Mouse (Mus musculus) forebrain, embryonic 16.5 days (tissue): ENCODE measurements at regions not wholly inside any gene's neighbourhood (a gene's known extent, or its start where the extent isn't known, plus 50 kb on each side); places are given as distances from the start of the nearest gene placed in this dataset.

Source experiments
- ATAC-seq: fragments of 200-750 bp; cut with Nextera tagmentation; 2 replicates; pipeline ENCODE4 v1.8.0; 2017; ENCODE audit warnings: mild to moderate bottlenecking, moderate library complexity
- H3K27ac ChIP-seq: fragments of 300-500 bp; sonication (generic); 2 replicates; pipeline ENCODE4 v1.5.1; 2014; ENCODE audit warnings: low read length, control low read depth
- H3K27me3 ChIP-seq: fragments of 300-500 bp; sonication (generic); replicated peaks from 2 replicates; pipeline ENCODE4 v1.6.1; 2014; ENCODE audit warnings: low read length; ENCODE audit not compliant: control insufficient read depth, insufficient read depth
- H3K36me3 ChIP-seq: fragments of 300-500 bp; sonication (generic); 2 replicates; pipeline ENCODE4 v1.6.1; 2014; ENCODE audit not compliant: control insufficient read depth, insufficient read depth
- H3K4me1 ChIP-seq: fragments of 300-500 bp; sonication (generic); replicated peaks from 2 replicates; pipeline ENCODE4 v1.6.1; 2014; ENCODE audit warnings: low read length; ENCODE audit not compliant: control insufficient read depth, insufficient read depth
- H3K4me2 ChIP-seq: fragments of 300-500 bp; sonication (generic); 2 replicates; pipeline ENCODE4 v1.6.1; 2014; ENCODE audit warnings: mild to moderate bottlenecking, low read length, control low read depth
- H3K4me3 ChIP-seq: fragments of 300-500 bp; sonication (generic); replicated peaks from 2 replicates; pipeline ENCODE4 v1.5.1; 2014; ENCODE audit warnings: mild to moderate bottlenecking, low read length, control low read depth
- H3K9ac ChIP-seq: fragments of 300-500 bp; sonication (generic); replicated peaks from 2 replicates; pipeline ENCODE4 v1.6.1; 2014; ENCODE audit warnings: low read depth, low read length, control low read depth
- H3K9me3 ChIP-seq: fragments of 300-500 bp; sonication (generic); 2 replicates; pipeline ENCODE4 v1.6.1; 2016; ENCODE audit warnings: low read length; ENCODE audit not compliant: control insufficient read depth
- WGBS: fragments of 180-500 bp; shearing (Covaris S2); extraction: QIAGEN DNeasy Blood & Tissue Kit; methylation state at CpG from one replicate; pipeline ENCODE4 v1.1.7; 2014; 5-methylcytosine and 5-hydroxymethylcytosine counted together

DNA sequence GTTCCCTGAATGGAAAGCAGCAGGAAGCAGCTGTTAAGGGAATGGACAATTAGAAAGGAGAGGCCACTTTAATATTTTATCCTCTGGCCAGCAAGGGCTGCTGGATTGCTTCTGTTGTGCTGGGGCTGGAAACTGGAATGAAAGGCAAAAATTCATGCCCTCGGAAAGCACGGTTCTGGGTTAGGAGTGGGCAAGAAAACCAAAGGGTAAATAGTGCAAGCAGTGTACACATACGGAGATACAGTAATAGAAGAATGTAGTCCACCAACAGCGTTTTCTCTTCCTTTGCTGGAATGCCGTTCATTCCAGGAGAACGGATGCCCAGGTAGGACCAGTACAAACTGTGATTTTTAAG, 50.8 kb upstream of the Zfr start:
- WGBS = 64% methylated on average over 6 of the region's 6 CpGs
- Histone ChIP-seq H3K9ac (no peak overlapping the region), H3K4me1 (peaks cover 9% of the 10 kb centered on the region), H3K4me2 (no peak overlapping the region), H3K27ac (peak overlapping the region; percentile 30), H3K4me3 (no peak overlapping the region), H3K36me3 (no peaks in the 10 kb centered on the region), H3K27me3 (no peaks in the 10 kb centered on the region), H3K9me3 (no peaks in the 10 kb centered on the region)
- no peak; the same call in 1 of the 2 replicates for ATAC-seq

DNA sequence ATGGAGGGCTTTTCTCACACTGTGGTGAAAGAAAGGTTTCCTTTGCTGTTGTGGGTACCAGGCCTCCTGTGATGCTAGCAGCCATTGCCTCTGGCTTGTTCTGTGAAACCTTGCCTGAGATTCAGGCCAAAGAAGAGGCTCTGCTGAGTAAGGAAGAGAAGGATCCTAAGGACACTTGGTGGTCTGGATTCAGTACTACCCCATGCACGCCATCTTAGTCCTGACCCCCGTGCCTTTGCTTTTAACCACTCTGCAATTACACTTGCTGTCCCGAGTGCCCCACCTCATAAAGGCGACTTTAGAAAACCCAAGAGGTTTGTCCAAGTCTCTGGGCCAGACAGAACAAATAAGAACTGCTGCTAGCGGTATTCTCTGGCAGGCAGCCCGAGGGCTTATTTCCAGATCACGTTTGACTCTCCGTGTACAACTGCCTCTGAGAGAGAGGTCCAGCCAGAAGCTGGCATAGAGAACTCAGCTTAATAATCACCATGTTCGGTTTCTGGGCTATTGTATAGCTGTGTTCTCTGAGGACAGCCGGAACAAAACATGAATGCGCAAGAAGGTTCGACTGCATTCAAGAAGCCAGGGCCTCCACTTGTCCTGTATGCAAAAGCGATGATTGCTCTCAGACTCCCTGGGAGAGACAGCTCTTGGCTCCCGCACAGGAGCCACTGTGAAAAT, 51.3 kb upstream of the Zfr start:
- WGBS = 31% methylated on average over 14 of the region's 14 CpGs
- Histone ChIP-seq H3K27ac (peak overlapping the region; percentile 30), H3K4me1 (peaks cover 9% of the 10 kb centered on the region), H3K4me2 (no peak overlapping the region), H3K4me3 (no peak overlapping the region), H3K27me3 (no peaks in the 10 kb centered on the region), H3K9me3 (no peaks in the 10 kb centered on the region), H3K9ac (no peak overlapping the region), H3K36me3 (no peaks in the 10 kb centered on the region)
- peak; percentile 84 for ATAC-seq

DNA sequence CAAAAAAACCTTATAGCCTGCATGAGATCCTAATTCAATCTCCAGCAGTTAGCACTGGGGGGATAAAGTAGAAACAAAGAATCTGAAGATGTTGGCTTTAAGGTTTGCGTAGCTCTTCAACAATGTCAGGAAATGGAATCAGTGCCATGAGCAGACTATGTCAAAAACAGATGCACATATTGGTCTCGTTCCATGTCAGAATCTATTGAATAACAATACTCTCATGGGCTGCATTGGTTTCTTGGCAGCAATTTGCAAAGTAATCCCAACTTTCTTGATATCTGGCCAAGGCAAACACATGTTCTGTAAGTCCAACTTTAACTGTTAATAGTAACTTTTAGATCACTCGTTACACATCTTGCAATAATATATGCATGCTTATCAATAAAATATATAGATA, 58.1 kb upstream of the Sub1 start:
- Histone ChIP-seq H3K9me3 (no peaks in the 10 kb centered on the region), H3K4me2 (no peak overlapping the region), H3K4me1 (no peaks in the 10 kb centered on the region), H3K27ac (no peak overlapping the region), H3K4me3 (no peak overlapping the region), H3K27me3 (no peaks in the 10 kb centered on the region), H3K9ac (no peak overlapping the region), H3K36me3 (no peaks in the 10 kb centered on the region)
- 80% methylated on average over 3 of the region's 3 CpGs for WGBS
- no peak for ATAC-seq

DNA sequence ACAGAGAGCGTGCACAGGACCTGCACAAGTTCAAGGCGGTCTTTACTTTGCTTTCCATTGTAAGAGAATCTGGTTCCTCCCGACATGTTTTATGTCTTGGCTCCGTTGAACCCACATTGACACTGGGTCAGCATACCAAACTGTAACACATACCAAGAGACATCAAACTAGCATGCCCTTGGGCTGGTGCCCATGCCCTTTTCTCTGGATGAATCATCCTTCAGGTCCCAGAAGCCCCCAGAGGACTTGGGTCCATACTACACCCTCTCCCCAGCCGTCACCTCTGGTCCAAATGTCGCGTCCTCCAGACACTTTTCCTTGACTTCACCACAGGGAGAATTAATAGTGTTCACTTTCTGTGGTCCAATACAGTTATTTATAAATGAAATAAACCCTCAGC, 56.8 kb upstream of the Sub1 start:
- H3K4me3 ChIP-seq = no peak overlapping the region
- no peak for ATAC-seq
- no peak overlapping the region for H3K27ac ChIP-seq
- H3K9me3 ChIP-seq = no peaks in the 10 kb centered on the region
- no peaks in the 10 kb centered on the region for H3K27me3 ChIP-seq
- H3K4me2 ChIP-seq = no peak overlapping the region
- no peaks in the 10 kb centered on the region for H3K36me3 ChIP-seq
- no peaks in the 10 kb centered on the region for H3K4me1 ChIP-seq
- WGBS = 97% methylated on average over 7 of the region's 7 CpGs
- H3K9ac ChIP-seq = no peak overlapping the region

DNA sequence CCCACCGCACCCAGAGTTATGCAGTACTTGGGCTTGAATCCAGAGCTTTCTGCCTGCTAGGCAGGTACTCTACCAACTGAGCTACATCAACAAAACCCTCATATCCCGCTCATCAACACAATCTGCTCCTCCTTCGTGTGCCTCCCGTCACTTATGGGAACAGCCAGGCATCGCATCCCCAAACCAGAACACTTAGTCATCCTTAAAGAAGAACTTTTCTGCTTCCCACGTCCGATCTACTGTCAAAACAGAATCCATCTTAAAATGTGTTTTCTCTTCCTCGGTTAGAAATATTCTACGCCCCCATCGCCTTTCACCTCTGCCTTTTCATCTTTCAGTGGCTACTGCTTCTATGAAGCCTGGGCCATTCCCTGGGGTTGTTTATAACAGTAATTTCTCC, 52.2 kb upstream of the Sub1 start:
- ATAC-seq = no peak
- 93% methylated on average over 10 of the region's 10 CpGs for WGBS
- no peaks in the 10 kb centered on the region for H3K4me1 ChIP-seq
- H3K36me3 ChIP-seq = no peaks in the 10 kb centered on the region
- H3K4me3 ChIP-seq = no peak overlapping the region
- H3K27me3 ChIP-seq = no peaks in the 10 kb centered on the region
- no peak overlapping the region for H3K9ac ChIP-seq
- no peak overlapping the region for H3K4me2 ChIP-seq
- no peak overlapping the region for H3K27ac ChIP-seq
- H3K9me3 ChIP-seq = no peaks in the 10 kb centered on the region

DNA sequence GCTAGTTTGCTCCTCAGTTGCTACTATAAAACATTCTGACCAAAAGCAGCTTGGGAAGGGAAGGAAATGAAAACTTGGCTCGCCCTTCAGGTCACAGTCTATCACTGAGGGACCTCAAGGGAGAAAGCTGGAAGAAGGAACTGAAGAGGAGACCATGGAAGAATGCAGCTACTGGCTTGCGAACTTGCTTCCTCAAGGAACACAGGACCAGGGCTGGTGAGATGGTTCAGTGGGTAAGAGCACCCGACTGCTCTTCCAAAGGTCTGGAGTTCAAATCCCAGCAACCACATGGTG, 51.4 kb upstream of the Sub1 start:
- Histone ChIP-seq H3K36me3 (no peaks in the 10 kb centered on the region), H3K9me3 (no peaks in the 10 kb centered on the region), H3K4me1 (no peaks in the 10 kb centered on the region), H3K9ac (no peak overlapping the region), H3K4me3 (no peak overlapping the region), H3K4me2 (no peak overlapping the region), H3K27me3 (no peaks in the 10 kb centered on the region), H3K27ac (no peak overlapping the region)
- ATAC-seq = no peak
- 91% methylated on average over 3 of the region's 3 CpGs for WGBS

DNA sequence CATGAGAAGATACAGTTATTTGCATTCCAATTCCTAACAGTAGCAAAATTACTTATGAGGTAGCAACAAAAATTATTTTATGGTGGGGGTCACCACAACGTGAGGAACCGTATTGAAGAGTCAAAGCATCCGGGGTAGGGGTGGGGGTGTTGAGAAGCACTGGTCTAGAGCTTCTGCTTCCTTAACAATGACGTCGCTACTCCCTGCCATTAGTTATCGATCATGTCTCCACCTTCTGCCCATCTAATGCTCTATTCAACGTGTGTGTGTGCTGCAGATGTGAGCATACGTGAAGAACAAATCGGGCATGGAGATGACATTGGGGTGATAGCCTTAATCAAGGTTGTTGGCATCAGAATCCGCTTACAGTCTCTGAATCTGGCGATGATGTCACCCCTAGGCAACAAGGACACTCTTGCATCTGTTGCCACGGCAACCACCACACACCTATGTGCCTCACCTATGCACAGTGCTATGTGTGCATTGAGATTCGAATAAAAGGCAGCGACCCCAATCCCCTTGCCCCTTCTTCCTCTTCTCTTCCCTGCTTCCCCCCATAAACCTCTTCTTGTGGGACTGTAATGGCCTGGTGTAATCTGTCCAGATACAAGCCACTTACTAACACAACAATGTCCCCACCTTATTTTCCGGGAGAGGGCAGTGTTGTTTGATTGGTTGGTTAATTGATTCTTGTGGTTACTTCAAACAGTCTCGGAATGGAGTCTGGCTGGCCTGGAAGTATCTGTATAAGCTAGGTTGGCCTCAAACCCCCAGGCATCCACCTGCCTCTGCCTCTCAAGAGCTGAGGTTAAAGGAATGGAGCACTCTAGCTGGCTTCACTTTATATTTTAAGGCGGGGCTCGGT, 50.8 kb upstream of the Sub1 start:
- no peak overlapping the region for H3K4me3 ChIP-seq
- H3K36me3 ChIP-seq = no peaks in the 10 kb centered on the region
- no peak overlapping the region for H3K4me2 ChIP-seq
- H3K4me1 ChIP-seq = no peaks in the 10 kb centered on the region
- H3K9me3 ChIP-seq = no peaks in the 10 kb centered on the region
- H3K9ac ChIP-seq = no peak overlapping the region
- WGBS = 88% methylated on average over 18 of the region's 18 CpGs
- no peak overlapping the region for H3K27ac ChIP-seq
- peak; percentile 62; the same call in 1 of the 2 replicates for ATAC-seq
- no peaks in the 10 kb centered on the region for H3K27me3 ChIP-seq
